Mouse (Mus musculus) hindbrain, embryonic 10.5 days (tissue): Measurements from ENCODE around the gene Cldn7. TPM values are rescaled to one million over a fixed set of nuclear protein-coding genes. Genes with fewer than 3 reads are reported as not detected.

Source experiments
- DNase-seq: peaks from one replicate; pipeline ENCODE4 v3.0.0-alpha.2; 2017; ENCODE audit warnings: low spot score
- H3K27ac ChIP-seq: fragments of 300-500 bp; sonication (generic); 2 replicates; pipeline ENCODE4 v1.5.1; 2016; ENCODE audit warnings: mild to moderate bottlenecking, moderate library complexity
- H3K27me3 ChIP-seq: fragments of 300-500 bp; sonication (generic); 2 replicates; pipeline ENCODE4 v1.6.1; 2016; ENCODE audit warnings: mild to moderate bottlenecking; ENCODE audit not compliant: poor library complexity, insufficient read depth, severe bottlenecking
- H3K36me3 ChIP-seq: fragments of 300-500 bp; sonication (generic); 2 replicates; pipeline ENCODE4 v1.6.1; 2016; ENCODE audit warnings: mild to moderate bottlenecking, moderate library complexity
- H3K4me1 ChIP-seq: fragments of 300-500 bp; sonication (generic); replicated peaks from 2 replicates; pipeline ENCODE4 v1.6.1; 2016; ENCODE audit warnings: mild to moderate bottlenecking
- H3K4me3 ChIP-seq: fragments of 300-500 bp; sonication (generic); 2 replicates; pipeline ENCODE4 v1.5.1; 2016; ENCODE audit warnings: mild to moderate bottlenecking, moderate library complexity
- H3K9me3 ChIP-seq: fragments of 300-500 bp; sonication (generic); 2 replicates; pipeline ENCODE4 v1.6.1; 2016; ENCODE audit warnings: mild to moderate bottlenecking, moderate library complexity
- WGBS: fragments of 180-500 bp; shearing (Covaris S2); methylation state at CpG from one replicate; pipeline ENCODE4 v1.1.7; 2016; 5-methylcytosine and 5-hydroxymethylcytosine counted together
- polyA plus RNA-seq: library from polyadenylated mRNA; unstranded; fragments of >200 nt; fragmentation: Nextera tagmentation; extraction: Ambion mirVana; gene quantifications from 2 replicates; pipeline ENCODE4 v1.2.1, GENCODE M21; 2016

Gene Cldn7
- polyA plus RNA-seq, 1 experiment from 2014 or later = 14.6 TPM

GRCm38 (mm10) chr11:69936714-69937347, 27.7 kb upstream of the Cldn7 start:
- Histone ChIP-seq H3K9me3 (no peaks in the 10 kb centered on the region), H3K4me1 (peaks cover 41% of the 10 kb centered on the region), H3K36me3 (peaks cover 4% of the 10 kb centered on the region; the same call in 1 of the 2 replicates), H3K4me3 (peak overlapping the region; percentile 66), H3K27me3 (peaks cover 65% of the 10 kb centered on the region), H3K27ac (no peak overlapping the region)
- WGBS = 51% methylated on average over 9 of the region's 9 CpGs
- no peak for DNase-seq

GRCm38 (mm10) chr11:69937385-69937784, 27.2 kb upstream of the Cldn7 start:
- 41% methylated on average over 4 of the region's 4 CpGs for WGBS
- Histone ChIP-seq H3K27me3 (peaks cover 65% of the 10 kb centered on the region), H3K4me1 (peaks cover 41% of the 10 kb centered on the region), H3K4me3 (peak overlapping the region; percentile 66; the same call in 1 of the 2 replicates), H3K9me3 (no peaks in the 10 kb centered on the region), H3K27ac (no peak overlapping the region), H3K36me3 (peaks cover 6% of the 10 kb centered on the region; the same call in 1 of the 2 replicates)
- DNase-seq = no peak

- H3K27me3 ChIP-seq = peaks cover 66% of the 10 kb centered on the region
- H3K27ac ChIP-seq = no peak overlapping the region
- H3K36me3 ChIP-seq = peaks cover 10% of the 10 kb centered on the region
- H3K9me3 ChIP-seq = no peaks in the 10 kb centered on the region
- H3K4me3 ChIP-seq = peak overlapping the region; percentile 66; the same call in 1 of the 2 replicates
- 66% methylated on average over 5 of the region's 5 CpGs for WGBS
- H3K4me1 ChIP-seq = peaks cover 41% of the 10 kb centered on the region
- DNase-seq = no peak
These were observed 26.7 kb upstream of the Cldn7 start for GRCm38 (mm10) chr11:69937834-69938233.

GRCm38 (mm10) chr11:69938401-69938979, 26.1 kb upstream of the Cldn7 start:
- DNase-seq = no peak
- 29% methylated on average over 9 of the region's 9 CpGs for WGBS
- H3K4me1 ChIP-seq = peaks cover 41% of the 10 kb centered on the region
- H3K27ac ChIP-seq = no peak overlapping the region
- H3K36me3 ChIP-seq = peaks cover 17% of the 10 kb centered on the region
- H3K4me3 ChIP-seq = no peak overlapping the region
- no peaks in the 10 kb centered on the region for H3K9me3 ChIP-seq
- peaks cover 70% of the 10 kb centered on the region for H3K27me3 ChIP-seq

- Histone ChIP-seq H3K9me3 (no peaks in the 10 kb centered on the region), H3K4me3 (no peak overlapping the region), H3K4me1 (peaks cover 37% of the 10 kb centered on the region), H3K27ac (no peak overlapping the region), H3K36me3 (peaks cover 23% of the 10 kb centered on the region), H3K27me3 (peaks cover 65% of the 10 kb centered on the region)
- 71% methylated on average over 5 of the region's 5 CpGs for WGBS
- no peak for DNase-seq
These were observed 25.4 kb upstream of the Cldn7 start for GRCm38 (mm10) chr11:69939181-69939580.

- 92% methylated on average over 17 of the region's 17 CpGs for WGBS
- H3K27me3 ChIP-seq = peaks cover 59% of the 10 kb centered on the region
These were observed 24.8 kb upstream of the Cldn7 start for GRCm38 (mm10) chr11:69939731-69940130.

GRCm38 (mm10) chr11:69940962-69941361, 23.6 kb upstream of the Cldn7 start:
- peaks cover 22% of the 10 kb centered on the region for H3K4me1 ChIP-seq
- DNase-seq = no peak
- WGBS = 82% methylated on average over 4 of the region's 4 CpGs
- peaks cover 51% of the 10 kb centered on the region for H3K27me3 ChIP-seq
- H3K4me3 ChIP-seq = no peak overlapping the region
- no peaks in the 10 kb centered on the region for H3K9me3 ChIP-seq
- H3K36me3 ChIP-seq = peaks cover 40% of the 10 kb centered on the region
- 0 out of 2 replicates have a peak overlapping the region, but pooled peaks have one; percentile 6 for H3K27ac ChIP-seq

More at GRCm38 (mm10) chr11:69939731-69940130, 24.8 kb upstream of the Cldn7 start:
- H3K27ac ChIP-seq = no peak overlapping the region
- peaks cover 28% of the 10 kb centered on the region for H3K36me3 ChIP-seq
- no peak overlapping the region; the same call in 1 of the 2 replicates for H3K4me3 ChIP-seq
- DNase-seq = no peak
- no peaks in the 10 kb centered on the region for H3K9me3 ChIP-seq
- peaks cover 32% of the 10 kb centered on the region for H3K4me1 ChIP-seq

- 80% methylated on average over 13 of the region's 13 CpGs for WGBS
- H3K27me3 ChIP-seq = peaks cover 10% of the 10 kb centered on the region
These were observed 19.4 kb upstream of the Cldn7 start for GRCm38 (mm10) chr11:69945216-69945615.

GRCm38 (mm10) chr11:69945997-69946891, 18.3 kb upstream of the Cldn7 start:
- Histone ChIP-seq H3K4me1 (peaks cover 31% of the 10 kb centered on the region), H3K27ac (peak overlapping the region; percentile 29; the same call in 1 of the 2 replicates), H3K9me3 (no peaks in the 10 kb centered on the region), H3K4me3 (peak overlapping the region; percentile 60; the same call in 1 of the 2 replicates), H3K27me3 (peaks cover 16% of the 10 kb centered on the region), H3K36me3 (peaks cover 45% of the 10 kb centered on the region)
- no peak for DNase-seq
- 93% methylated on average over 18 of the region's 18 CpGs for WGBS

More at GRCm38 (mm10) chr11:69945216-69945615, 19.4 kb upstream of the Cldn7 start:
- Histone ChIP-seq H3K27ac (no peak overlapping the region), H3K9me3 (no peaks in the 10 kb centered on the region), H3K36me3 (peaks cover 45% of the 10 kb centered on the region), H3K4me3 (peak overlapping the region; percentile 60; the same call in 1 of the 2 replicates), H3K4me1 (peaks cover 31% of the 10 kb centered on the region)
- DNase-seq = no peak

- peaks cover 19% of the 10 kb centered on the region for H3K27me3 ChIP-seq
- peaks cover 38% of the 10 kb centered on the region for H3K36me3 ChIP-seq
- DNase-seq = peak; percentile 47
- 3% methylated on average over 29 of the region's 29 CpGs for WGBS
- peaks cover 31% of the 10 kb centered on the region for H3K4me1 ChIP-seq
- H3K4me3 ChIP-seq = peak overlapping the region; percentile 60
- peak overlapping the region; percentile 95 for H3K27ac ChIP-seq
- H3K9me3 ChIP-seq = no peaks in the 10 kb centered on the region
These were observed 17.1 kb upstream of the Cldn7 start for GRCm38 (mm10) chr11:69947337-69948065.

GRCm38 (mm10) chr11:69948066-69948762, 16.4 kb upstream of the Cldn7 start, which contains the start of gene Slc2a4:
Gene Slc2a4 (minus strand): TSS chr11:69948188.
- WGBS = under 1% methylated on average over 34 of the region's 34 CpGs
- Histone ChIP-seq H3K27ac (peak within 1 kb of the TSS; percentile 95), H3K27me3 (peaks cover 14% of the 10 kb centered on the region), H3K4me3 (peak within 1 kb of the TSS; percentile 60), H3K36me3 (peaks cover 31% of the 10 kb centered on the region), H3K4me1 (peaks cover 31% of the 10 kb centered on the region), H3K9me3 (no peaks in the 10 kb centered on the region)
- DNase-seq = peak; percentile 97
